Mouse (Mus musculus) neural tube, embryonic 12.5 days (tissue): Measurements from ENCODE around the gene Pacsin2. TPM values are rescaled to one million over a fixed set of nuclear protein-coding genes. Genes with fewer than 3 reads are reported as not detected.
"Not testable (repeated sequence)": the region's sequence is repeated elsewhere in the genome, so short reads cannot be mapped to it uniquely, and the experiment has no call there.

Source experiments
- ATAC-seq: fragments of 200-750 bp; cut with Nextera tagmentation; 2 replicates; pipeline ENCODE4 v1.8.0; 2017; ENCODE audit warnings: low read depth, mild to moderate bottlenecking, moderate TSS enrichment, moderate library complexity; ENCODE audit not compliant: low FRiP score
- H3K27ac ChIP-seq: fragments of 300-500 bp; sonication (generic); 2 replicates; pipeline ENCODE4 v1.5.1; 2016
- H3K27me3 ChIP-seq: fragments of 300-500 bp; sonication (generic); replicated peaks from 2 replicates; pipeline ENCODE4 v1.6.1; 2016; ENCODE audit warnings: mild to moderate bottlenecking
- H3K36me3 ChIP-seq: fragments of 300-500 bp; sonication (generic); 2 replicates; pipeline ENCODE4 v1.6.1; 2016; ENCODE audit warnings: mild to moderate bottlenecking
- H3K4me1 ChIP-seq: fragments of 300-500 bp; sonication (generic); 2 replicates; pipeline ENCODE4 v1.6.1; 2016
- H3K4me2 ChIP-seq: fragments of 300-500 bp; sonication (generic); replicated peaks from 2 replicates; pipeline ENCODE4 v1.6.1; 2016; ENCODE audit warnings: mild to moderate bottlenecking
- H3K4me3 ChIP-seq: fragments of 300-500 bp; sonication (generic); 2 replicates; pipeline ENCODE4 v1.5.1; 2016
- H3K9ac ChIP-seq: fragments of 300-500 bp; sonication (generic); 2 replicates; pipeline ENCODE4 v1.6.1; 2016; ENCODE audit warnings: mild to moderate bottlenecking
- H3K9me3 ChIP-seq: fragments of 300-500 bp; sonication (generic); 2 replicates; pipeline ENCODE4 v1.6.1; 2016; ENCODE audit warnings: mild to moderate bottlenecking
- WGBS: fragments of 180-500 bp; shearing (Covaris S2); methylation state at CpG from one replicate; pipeline ENCODE4 v1.1.7; 2016; 5-methylcytosine and 5-hydroxymethylcytosine counted together
- polyA plus RNA-seq: library from polyadenylated mRNA; unstranded; fragments of >200 nt; fragmentation: Nextera tagmentation; extraction: Ambion mirVana; gene quantifications from 2 replicates; pipeline ENCODE4 v1.2.1, GENCODE M21; 2016

Pacsin2 gene
- polyA plus RNA-seq, 1 experiment from 2014 or later, result 46.8 TPM

- Histone ChIP-seq H3K9me3 (no peaks in the 10 kb centered on the region), H3K4me2 (no peak overlapping the region), H3K4me1 (no peaks in the 10 kb centered on the region), H3K9ac (no peak overlapping the region), H3K4me3 (no peak overlapping the region), H3K27ac (no peak overlapping the region), H3K27me3 (no peaks in the 10 kb centered on the region), H3K36me3 (no peaks in the 10 kb centered on the region)
- ATAC-seq, result no peak
- 77% methylated on average over 6 of the region's 6 CpGs for WGBS
These were observed 54.1 kb downstream of the Pacsin2 start for GRCm38 (mm10) chr15:83410270-83410669.

GRCm38 (mm10) chr15:83408692-83409442, 55.5 kb downstream of the Pacsin2 start:
- Histone ChIP-seq H3K27ac (no peak overlapping the region), H3K27me3 (no peaks in the 10 kb centered on the region), H3K4me2 (no peak overlapping the region), H3K9me3 (no peaks in the 10 kb centered on the region), H3K4me3 (no peak overlapping the region), H3K9ac (no peak overlapping the region), H3K36me3 (no peaks in the 10 kb centered on the region), H3K4me1 (no peaks in the 10 kb centered on the region)
- ATAC-seq, result no peak
- 83% methylated on average over 8 of the region's 8 CpGs for WGBS

GRCm38 (mm10) chr15:83408216-83408615, 56.2 kb downstream of the Pacsin2 start:
- 94% methylated on average over 5 of the region's 5 CpGs for WGBS
- Histone ChIP-seq H3K4me1 (0 out of 2 replicates have a peak, but pooled peaks cover 1% of the 10 kb centered on the region), H3K27ac (no peak overlapping the region), H3K9ac (no peak overlapping the region), H3K4me3 (no peak overlapping the region), H3K36me3 (no peaks in the 10 kb centered on the region), H3K27me3 (no peaks in the 10 kb centered on the region), H3K4me2 (no peak overlapping the region), H3K9me3 (no peaks in the 10 kb centered on the region)
- no peak for ATAC-seq

- H3K27ac ChIP-seq, result no peak overlapping the region
- H3K36me3 ChIP-seq, result no peaks in the 10 kb centered on the region
- 74% methylated on average over 5 of the region's 5 CpGs for WGBS
- H3K9me3 ChIP-seq, result no peaks in the 10 kb centered on the region
- no peak overlapping the region for H3K4me3 ChIP-seq
- ATAC-seq, result no peak
- H3K4me2 ChIP-seq, result no peak overlapping the region
- no peak overlapping the region for H3K9ac ChIP-seq
- 0 out of 2 replicates have a peak, but pooled peaks cover 4% of the 10 kb centered on the region for H3K4me1 ChIP-seq
- no peaks in the 10 kb centered on the region for H3K27me3 ChIP-seq
These were observed 56.9 kb downstream of the Pacsin2 start for GRCm38 (mm10) chr15:83407502-83407901.

- H3K9ac ChIP-seq, H3K4me3 ChIP-seq, ATAC-seq, H3K27me3 ChIP-seq, H3K4me2 ChIP-seq, H3K4me1 ChIP-seq, H3K9me3 ChIP-seq, H3K36me3 ChIP-seq, H3K27ac ChIP-seq: not testable (repeated sequence)
- 89% methylated on average over 22 of the region's 40 CpGs for WGBS
These were observed 58.5 kb downstream of the Pacsin2 start for GRCm38 (mm10) chr15:83405866-83406265.

- no peaks in the 10 kb centered on the region for H3K27me3 ChIP-seq
- 94% methylated on average over 3 of the region's 3 CpGs for WGBS
- no peaks in the 10 kb centered on the region for H3K36me3 ChIP-seq
- no peak overlapping the region for H3K4me2 ChIP-seq
- H3K27ac ChIP-seq, result no peak overlapping the region
- 0 out of 2 replicates have a peak, but pooled peaks cover 4% of the 10 kb centered on the region for H3K4me1 ChIP-seq
- no peak for ATAC-seq
- no peak overlapping the region for H3K9ac ChIP-seq
- H3K9me3 ChIP-seq, result no peaks in the 10 kb centered on the region
- H3K4me3 ChIP-seq, result no peak overlapping the region
These were observed 60.4 kb downstream of the Pacsin2 start for GRCm38 (mm10) chr15:83404008-83404407.

GRCm38 (mm10) chr15:83403016-83403415, 61.4 kb downstream of the Pacsin2 start:
- Histone ChIP-seq H3K4me1 (0 out of 2 replicates have a peak, but pooled peaks cover 4% of the 10 kb centered on the region), H3K9ac (no peak overlapping the region), H3K4me2 (no peak overlapping the region), H3K27ac (no peak overlapping the region), H3K4me3 (no peak overlapping the region), H3K9me3 (no peaks in the 10 kb centered on the region), H3K27me3 (no peaks in the 10 kb centered on the region), H3K36me3 (no peaks in the 10 kb centered on the region)
- no peak for ATAC-seq
- 32% methylated on average over 5 of the region's 5 CpGs for WGBS

- Histone ChIP-seq H3K9ac (no peak overlapping the region), H3K4me3 (no peak overlapping the region), H3K27me3 (no peaks in the 10 kb centered on the region), H3K36me3 (peaks cover 11% of the 10 kb centered on the region), H3K27ac (no peak overlapping the region), H3K4me2 (no peak overlapping the region), H3K9me3 (no peaks in the 10 kb centered on the region), H3K4me1 (no peaks in the 10 kb centered on the region)
- ATAC-seq, result no peak
- 88% methylated on average over 2 of the region's 2 CpGs for WGBS
These were observed 71.7 kb downstream of the Pacsin2 start for GRCm38 (mm10) chr15:83392722-83393121.

- Histone ChIP-seq H3K36me3 (peaks cover 26% of the 10 kb centered on the region), H3K9me3 (no peaks in the 10 kb centered on the region)
- ATAC-seq, result no peak
These were observed 76.5 kb downstream of the Pacsin2 start for GRCm38 (mm10) chr15:83387911-83388310.

GRCm38 (mm10) chr15:83383633-83384032, 80.8 kb downstream of the Pacsin2 start:
- no peaks in the 10 kb centered on the region for H3K27me3 ChIP-seq
- no peak overlapping the region for H3K4me2 ChIP-seq
- no peak overlapping the region for H3K9ac ChIP-seq
- H3K4me3 ChIP-seq, result no peak overlapping the region
- ATAC-seq, result no peak
- H3K9me3 ChIP-seq, result no peaks in the 10 kb centered on the region
- peaks cover 25% of the 10 kb centered on the region for H3K36me3 ChIP-seq
- H3K27ac ChIP-seq, result no peak overlapping the region
- 95% methylated on average over 2 of the region's 2 CpGs for WGBS
- H3K4me1 ChIP-seq, result no peaks in the 10 kb centered on the region

More at GRCm38 (mm10) chr15:83387911-83388310, 76.5 kb downstream of the Pacsin2 start:
- no peak overlapping the region for H3K4me2 ChIP-seq
- H3K27me3 ChIP-seq, result no peaks in the 10 kb centered on the region
- H3K9ac ChIP-seq, result no peak overlapping the region
- H3K4me1 ChIP-seq, result no peaks in the 10 kb centered on the region
- H3K4me3 ChIP-seq, result no peak overlapping the region
- whole genome bisulfite sequencing, result 93% methylated on average over 2 of the region's 2 CpGs
- no peak overlapping the region for H3K27ac ChIP-seq

- Histone ChIP-seq H3K36me3 (peaks cover 22% of the 10 kb centered on the region), H3K27ac (no peak overlapping the region), H3K9ac (no peak overlapping the region), H3K4me3 (no peak overlapping the region), H3K9me3 (no peaks in the 10 kb centered on the region), H3K4me2 (no peak overlapping the region), H3K27me3 (no peaks in the 10 kb centered on the region), H3K4me1 (no peaks in the 10 kb centered on the region)
- no peak for ATAC-seq
- WGBS, result 92% methylated on average over 5 of the region's 5 CpGs
These were observed 81.3 kb downstream of the Pacsin2 start for GRCm38 (mm10) chr15:83383136-83383535.

- peaks cover 22% of the 10 kb centered on the region for H3K36me3 ChIP-seq
These were observed 81.9 kb downstream of the Pacsin2 start for GRCm38 (mm10) chr15:83382467-83382866.

GRCm38 (mm10) chr15:83377153-83377552, 87.3 kb downstream of the Pacsin2 start:
- Histone ChIP-seq H3K9ac (no peak overlapping the region), H3K9me3 (no peaks in the 10 kb centered on the region), H3K4me1 (no peaks in the 10 kb centered on the region), H3K36me3 (peaks cover 16% of the 10 kb centered on the region; the same call in 1 of the 2 replicates), H3K4me2 (no peak overlapping the region), H3K27me3 (no peaks in the 10 kb centered on the region), H3K4me3 (no peak overlapping the region), H3K27ac (no peak overlapping the region)
- no peak for ATAC-seq
- 92% methylated on average over 4 of the region's 4 CpGs for WGBS

More at GRCm38 (mm10) chr15:83382467-83382866, 81.9 kb downstream of the Pacsin2 start:
- H3K4me1 ChIP-seq, result no peaks in the 10 kb centered on the region
- H3K27me3 ChIP-seq, result no peaks in the 10 kb centered on the region
- no peak overlapping the region for H3K9ac ChIP-seq
- H3K4me2 ChIP-seq, result no peak overlapping the region
- H3K9me3 ChIP-seq, result no peaks in the 10 kb centered on the region
- ATAC-seq, result no peak
- H3K27ac ChIP-seq, result no peak overlapping the region
- H3K4me3 ChIP-seq, result no peak overlapping the region
- 96% methylated on average over 4 of the region's 4 CpGs for WGBS
